Mouse (Mus musculus): ENCODE results near the gene Poc1b. TPM values are rescaled to one million over a fixed set of nuclear protein-coding genes. Genes with fewer than 3 reads are reported as not detected.

The Poc1b gene
- total RNA-seq (2014; fragmentation: Nextera tagmentation) (42.6 and 55.4 TPM in 2 replicates), total RNA-seq (2017) (13.4 and 14.6 TPM in 2 replicates)

GRCm38 (mm10) chr10:99106703-99107631 is at the start of gene Poc1b:
Poc1b (plus strand) TSS chr10:99107036.
- ATAC-seq (replicated peaks; ENCODE audit: poor library complexity, severe bottlenecking) = peak; percentile 64

DNA sequence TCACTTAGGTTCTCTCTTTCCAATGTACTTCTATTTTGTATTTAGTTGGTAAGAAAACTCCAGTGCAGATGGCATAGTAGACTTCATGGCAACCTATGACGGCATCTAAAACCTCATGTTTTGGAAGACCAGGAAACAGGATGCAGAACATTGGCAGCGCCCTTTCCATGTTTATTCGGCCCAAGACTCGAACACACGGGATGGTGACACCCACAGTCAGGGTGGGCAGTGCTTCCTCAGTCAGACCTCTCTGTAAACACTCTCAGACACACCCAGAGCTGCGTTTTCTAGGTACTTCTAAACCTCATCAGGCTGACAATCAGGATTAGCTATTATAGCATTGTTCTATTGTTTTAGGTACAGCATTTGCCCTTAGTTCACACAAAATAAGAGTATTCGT is 46.2 kb upstream of the Poc1b start:
- no peak for ATAC-seq (replicated peaks; ENCODE audit: poor library complexity, severe bottlenecking)

- ATAC-seq (replicated peaks; ENCODE audit: poor library complexity, severe bottlenecking) = no peak
Measured at GRCm38 (mm10) chr10:99061418-99061817, 45.4 kb upstream of the Poc1b start.

- ATAC-seq (replicated peaks; ENCODE audit: poor library complexity, severe bottlenecking) = no peak
Measured at GRCm38 (mm10) chr10:99062546-99062945, 44.3 kb upstream of the Poc1b start.

- ATAC-seq (replicated peaks; ENCODE audit: poor library complexity, severe bottlenecking) = no peak
Measured at GRCm38 (mm10) chr10:99076113-99076895, 30.5 kb upstream of the Poc1b start.

DNA sequence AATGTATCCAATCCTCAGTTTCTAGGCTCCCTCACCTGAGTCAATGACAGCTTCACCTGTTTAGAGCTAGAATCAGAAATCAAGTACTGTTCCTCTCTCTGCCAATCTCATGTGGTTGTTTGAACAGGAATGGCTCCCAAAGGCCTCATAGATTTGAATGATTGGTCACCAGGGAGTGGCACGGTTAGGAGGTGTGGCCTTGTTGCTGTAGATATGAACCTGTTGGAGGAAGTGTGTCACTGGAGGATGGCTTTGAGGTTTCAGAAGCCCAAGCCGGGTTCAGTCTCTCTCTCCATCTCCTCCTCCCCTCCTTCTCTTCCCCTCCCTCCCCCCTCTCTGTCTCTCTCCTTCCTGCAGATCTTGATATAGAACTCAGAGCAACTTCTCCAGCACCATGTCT is 28.2 kb upstream of the Poc1b start:
- no peak for ATAC-seq (replicated peaks; ENCODE audit: poor library complexity, severe bottlenecking)

GRCm38 (mm10) chr10:99081569-99081990 is 25.3 kb upstream of the Poc1b start:
- ATAC-seq (replicated peaks; ENCODE audit: poor library complexity, severe bottlenecking) = peak; percentile 68

DNA sequence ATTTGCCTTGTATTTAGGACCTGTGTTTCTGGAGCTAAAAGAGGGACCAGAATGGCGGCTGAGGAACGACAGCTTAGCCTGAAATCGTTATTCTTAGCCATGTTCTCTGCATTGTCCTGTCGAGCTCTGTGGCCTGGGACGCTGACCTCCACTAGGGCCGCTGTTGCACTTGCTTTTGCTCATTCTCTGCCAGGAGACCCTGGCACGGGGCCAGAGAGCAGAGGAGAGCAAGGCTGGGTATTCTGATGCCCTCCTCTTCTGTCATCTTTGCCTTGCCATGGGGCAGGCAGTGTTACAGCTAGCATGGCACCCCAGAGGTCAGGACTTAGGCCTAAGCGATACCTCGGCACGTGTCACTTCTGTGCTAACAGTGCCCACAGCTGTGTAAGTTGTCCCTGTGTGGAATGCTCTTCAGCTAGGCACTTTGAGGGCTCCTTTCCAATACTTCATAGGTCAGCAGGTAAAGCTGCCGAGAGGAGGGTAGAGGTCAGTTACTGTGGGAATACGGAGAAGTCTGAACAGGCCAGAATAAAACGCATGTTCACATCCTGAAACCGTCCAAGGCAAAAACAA is 23.3 kb upstream of the Poc1b start:
- ATAC-seq (replicated peaks; ENCODE audit: poor library complexity, severe bottlenecking) = no peak

DNA sequence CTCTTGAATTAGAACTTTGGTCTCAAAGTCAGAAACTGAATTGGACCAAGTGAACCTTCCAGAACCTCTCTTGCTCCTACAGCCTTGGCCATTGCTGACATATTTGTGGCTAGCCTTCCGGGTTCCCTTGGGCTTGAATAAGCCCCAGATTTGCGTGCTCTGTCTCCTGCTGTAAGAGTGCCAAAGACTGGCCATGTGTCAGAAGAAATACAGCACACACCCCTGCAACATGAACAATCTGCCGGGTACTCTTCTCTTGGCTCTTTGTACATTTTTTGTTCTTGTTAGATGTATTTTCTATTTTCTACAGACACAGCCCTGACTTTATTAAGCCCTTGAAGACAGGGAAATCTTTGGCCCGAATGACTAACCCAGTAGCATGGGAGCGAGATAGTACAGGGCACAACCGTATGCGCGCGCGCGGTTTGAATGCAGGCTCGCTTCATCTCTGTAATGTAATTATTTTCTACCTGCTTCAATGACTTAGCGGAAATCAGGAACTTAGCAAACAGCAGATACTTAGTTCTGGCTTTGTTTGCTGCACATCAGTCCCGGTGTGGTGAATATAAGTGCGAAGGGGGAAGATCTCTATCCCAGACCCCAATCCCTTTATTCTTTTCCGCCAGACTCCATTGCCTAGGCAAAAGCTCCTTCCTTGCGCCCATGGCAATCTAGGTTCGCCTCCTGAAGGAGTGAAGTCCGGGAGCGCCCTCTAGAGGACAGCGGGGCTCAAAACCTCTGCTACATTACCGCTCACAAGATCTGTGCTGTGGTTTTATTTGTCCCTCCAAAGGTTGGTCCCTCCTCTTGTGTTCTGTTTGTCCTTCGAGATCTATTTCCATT is 22.2 kb upstream of the Poc1b start:
- peak; percentile 69 for ATAC-seq (replicated peaks; ENCODE audit: poor library complexity, severe bottlenecking)

- no peak for ATAC-seq (replicated peaks; ENCODE audit: poor library complexity, severe bottlenecking)
Measured at GRCm38 (mm10) chr10:99085240-99085587, 21.6 kb upstream of the Poc1b start.

GRCm38 (mm10) chr10:99086029-99086428 is 20.8 kb upstream of the Poc1b start:
- no peak for ATAC-seq (replicated peaks; ENCODE audit: poor library complexity, severe bottlenecking)

DNA sequence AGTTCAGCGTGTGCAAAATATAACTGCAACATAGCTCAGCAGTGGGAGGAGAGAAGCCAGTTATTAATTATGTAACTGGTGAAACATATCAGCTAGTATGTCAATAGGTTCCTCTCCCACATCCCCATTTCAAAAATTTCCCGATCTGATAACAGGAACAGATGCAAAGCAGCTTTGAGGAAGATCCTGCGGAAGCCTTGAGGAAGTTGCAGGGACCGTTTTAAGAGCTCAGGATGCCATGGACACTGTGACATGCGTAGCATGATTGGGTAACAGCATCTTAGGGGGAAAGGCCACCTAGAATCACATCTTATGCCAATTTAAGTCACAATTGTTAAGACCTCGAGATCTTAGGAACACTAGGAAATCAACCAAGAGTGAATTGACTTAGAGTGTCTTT is 16.9 kb upstream of the Poc1b start:
- peak; percentile 91 for ATAC-seq (replicated peaks; ENCODE audit: poor library complexity, severe bottlenecking)

- ATAC-seq (replicated peaks; ENCODE audit: poor library complexity, severe bottlenecking) = no peak
Measured at GRCm38 (mm10) chr10:99093364-99093763, 13.5 kb upstream of the Poc1b start.

- no peak for ATAC-seq (replicated peaks; ENCODE audit: poor library complexity, severe bottlenecking)
Measured at GRCm38 (mm10) chr10:99095114-99095513, 11.7 kb upstream of the Poc1b start.

DNA sequence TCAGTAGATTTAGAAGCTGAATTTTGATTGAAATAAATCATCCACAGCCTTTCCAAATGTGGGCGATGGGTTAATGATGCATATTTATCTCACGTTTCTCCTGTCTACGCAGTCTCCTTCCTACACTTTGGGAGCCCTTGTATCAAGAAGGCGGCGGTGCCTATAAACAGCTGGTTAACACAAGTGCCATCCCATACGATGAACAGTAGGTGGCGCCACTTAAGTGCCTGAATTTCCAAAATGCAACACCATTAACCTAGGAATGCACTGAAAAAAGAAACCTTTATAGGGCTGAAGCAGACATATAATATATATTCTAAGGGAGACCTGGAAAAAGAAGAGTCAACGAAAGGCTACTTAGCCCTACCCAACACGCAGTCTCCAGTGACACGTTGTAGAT is 9.5 kb upstream of the Poc1b start:
- ATAC-seq (replicated peaks; ENCODE audit: poor library complexity, severe bottlenecking) = peak; percentile 96

DNA sequence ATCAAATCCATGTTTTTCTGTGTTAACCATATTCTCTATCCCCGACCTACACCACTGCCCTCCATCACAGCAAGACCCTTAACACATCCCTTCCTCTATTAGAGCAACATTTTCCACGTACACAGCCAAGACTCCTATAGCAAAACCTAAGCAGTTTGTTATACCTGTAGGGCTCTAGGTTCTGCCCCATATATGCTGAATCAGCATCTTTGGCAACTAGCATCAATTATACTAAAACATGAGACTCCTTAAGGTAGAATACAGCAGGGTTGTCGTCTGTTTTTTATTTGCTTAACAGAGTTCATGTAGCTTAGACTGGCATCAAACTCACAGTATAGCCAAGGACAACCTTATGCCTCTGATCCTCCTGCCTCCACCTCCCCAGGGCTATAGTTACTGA is 1.3 kb upstream of the Poc1b start:
- no peak for ATAC-seq (replicated peaks; ENCODE audit: poor library complexity, severe bottlenecking)

- ATAC-seq (replicated peaks; ENCODE audit: poor library complexity, severe bottlenecking) = no peak
Measured at GRCm38 (mm10) chr10:99106311-99106702, 529 bp upstream of the Poc1b start.

- peak; percentile 85 for ATAC-seq (replicated peaks; ENCODE audit: poor library complexity, severe bottlenecking)
Measured at GRCm38 (mm10) chr10:99107964-99108363, 1.1 kb downstream of the Poc1b start, which contains the start of gene Galnt4. Galnt4 (plus strand) TSS chr10:99108159.

- no peak for ATAC-seq (replicated peaks; ENCODE audit: poor library complexity, severe bottlenecking)
Measured at GRCm38 (mm10) chr10:99108431-99108982, 1.7 kb downstream of the Poc1b start.

DNA sequence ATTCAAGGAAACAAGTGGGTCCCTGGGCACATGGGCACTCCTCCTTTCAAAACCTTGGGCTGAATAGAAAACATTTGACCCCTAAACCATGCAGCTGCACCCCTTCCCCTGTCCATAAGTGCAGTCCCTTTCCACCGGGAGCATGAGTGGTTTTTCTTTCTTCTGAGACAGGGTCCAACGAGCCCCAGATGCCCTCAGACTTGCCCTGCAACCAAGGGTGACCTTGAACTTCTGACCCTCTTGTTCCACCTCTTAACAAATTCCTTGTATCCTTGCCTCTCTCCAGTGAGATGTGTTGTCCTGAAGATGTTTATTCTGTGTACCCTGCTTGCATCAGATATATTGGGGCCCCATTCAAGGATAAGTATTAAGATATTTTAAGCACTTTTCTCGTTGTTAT is 6.7 kb downstream of the Poc1b start:
- no peak for ATAC-seq (replicated peaks; ENCODE audit: poor library complexity, severe bottlenecking)
